Mouse (Mus musculus): ENCODE results near the gene Gfer.

- TF ChIP-seq CTCF (IDR thresholded peaks at IDR 0.05; ENCODE audit: insufficient read depth, low read depth, low read length) = no peak
- TF ChIP-seq POLR2A (IDR thresholded peaks at IDR 0.05; ENCODE audit: insufficient read depth, low read depth, low read length) = no peak
These were observed 27.9 kb upstream of the Gfer start for GRCm38 (mm10) chr17:24723881-24724180.

Measured in olfactory bulb, adult 2 months (tissue).